Mouse (Mus musculus) embryonic fibroblast, embryonic 13.5 days (primary cell): ENCODE results near the gene Me3. TPM values are rescaled to one million over a fixed set of nuclear protein-coding genes. Genes with fewer than 3 reads are reported as not detected.

Source experiments
- H3K27ac ChIP-seq: 2 replicates; pipeline ENCODE4 v1.5.1; 2012; ENCODE audit warnings: low read length, control low read depth, inconsistent platforms; ENCODE audit not compliant: insufficient read depth
- H3K4me1 ChIP-seq: 2 replicates; pipeline ENCODE4 v1.6.1; 2011; ENCODE audit warnings: low read length; ENCODE audit not compliant: control insufficient read depth, insufficient read depth
- H3K4me3 ChIP-seq: 2 replicates; pipeline ENCODE4 v1.5.1; 2011; ENCODE audit warnings: mild to moderate bottlenecking, control low read depth, low read length; ENCODE audit not compliant: insufficient read depth
- CTCF ChIP-seq: IDR thresholded peaks from 2 replicates; pipeline ENCODE4 v1.5.1; 2011; ENCODE audit warnings: mild to moderate bottlenecking, control low read depth, low read length, moderate library complexity, borderline replicate concordance; ENCODE audit not compliant: insufficient read depth
- POLR2A ChIP-seq: IDR thresholded peaks from 2 replicates; pipeline ENCODE4 v1.6.1; 2011; ENCODE audit warnings: low read depth, mild to moderate bottlenecking, control low read depth, low read length, moderate library complexity
- polyA plus RNA-seq: library from polyadenylated mRNA; stranded (reverse); fragments of >200 nt; gene quantifications from 2 replicates; pipeline ENCODE4 v1.2.4, GENCODE M21; 2011; ENCODE audit warnings: low read depth; ENCODE audit not compliant: missing spikeins, insufficient read length

Gene Me3
- polyA plus RNA-seq, 1 experiment = 4.7 TPM

- H3K4me1 ChIP-seq = peaks cover 8% of the 10 kb centered on the region
- TF ChIP-seq CTCF = no peak
- TF ChIP-seq POLR2A = no peak
- H3K27ac ChIP-seq = peak overlapping the region; percentile 60; the same call in 1 of the 2 replicates
- H3K4me3 ChIP-seq = no peak overlapping the region
These were observed 47.5 kb downstream of the Me3 start for GRCm38 (mm10) chr7:89679621-89680140.

DNA sequence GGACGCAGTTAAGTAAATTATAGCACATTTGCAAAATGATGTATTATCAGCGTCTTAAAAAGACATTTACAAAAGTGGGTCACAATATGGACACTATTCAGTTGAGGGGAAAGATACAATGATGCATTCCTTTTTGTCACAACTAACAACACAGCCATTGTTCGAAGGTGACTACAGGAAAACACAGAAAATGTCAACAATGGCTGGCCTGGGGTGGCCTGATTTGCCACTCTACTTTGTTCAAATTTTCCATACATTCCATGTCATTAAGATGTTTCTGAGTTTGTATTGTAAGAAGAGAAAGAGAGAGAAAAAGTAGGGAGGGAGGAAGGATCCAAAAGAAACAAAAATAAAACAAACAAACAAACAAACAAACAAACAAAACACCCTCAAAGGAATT, 48.7 kb downstream of the Me3 start:
- Histone ChIP-seq H3K27ac (no peak overlapping the region), H3K4me3 (no peak overlapping the region), H3K4me1 (peaks cover 8% of the 10 kb centered on the region)
- TF ChIP-seq CTCF (no peak), POLR2A (no peak)

GRCm38 (mm10) chr7:89681666-89682470, 49.7 kb downstream of the Me3 start:
- Histone ChIP-seq H3K4me1 (peaks cover 5% of the 10 kb centered on the region), H3K4me3 (no peak overlapping the region), H3K27ac (no peak overlapping the region)
- TF ChIP-seq POLR2A (no peak), CTCF (no peak)

DNA sequence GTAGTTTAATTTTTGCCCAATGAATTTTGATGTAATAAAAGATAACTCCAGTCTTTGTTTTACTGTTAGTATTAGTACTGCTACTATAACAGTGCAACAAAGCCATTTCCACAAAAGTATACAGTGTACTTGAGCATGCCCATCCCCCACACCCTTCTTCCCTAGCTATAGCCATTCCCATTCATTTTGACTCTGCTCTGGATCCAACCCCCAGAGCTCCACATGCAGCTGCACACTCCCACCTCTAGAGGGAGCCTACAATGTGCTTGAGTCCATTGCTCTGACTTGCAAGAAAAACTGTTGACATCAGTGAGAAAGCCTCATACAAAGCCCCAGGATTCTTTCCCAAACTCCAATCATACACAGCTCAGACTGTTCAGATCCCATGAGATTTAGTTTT, 66.0 kb downstream of the Me3 start:
- Histone ChIP-seq H3K27ac (no peak overlapping the region), H3K4me1 (0 out of 2 replicates have a peak, but pooled peaks cover 3% of the 10 kb centered on the region), H3K4me3 (no peak overlapping the region)
- TF ChIP-seq POLR2A (no peak), CTCF (0 out of 2 replicates have a peak, but pooled peaks have one; percentile 31)

DNA sequence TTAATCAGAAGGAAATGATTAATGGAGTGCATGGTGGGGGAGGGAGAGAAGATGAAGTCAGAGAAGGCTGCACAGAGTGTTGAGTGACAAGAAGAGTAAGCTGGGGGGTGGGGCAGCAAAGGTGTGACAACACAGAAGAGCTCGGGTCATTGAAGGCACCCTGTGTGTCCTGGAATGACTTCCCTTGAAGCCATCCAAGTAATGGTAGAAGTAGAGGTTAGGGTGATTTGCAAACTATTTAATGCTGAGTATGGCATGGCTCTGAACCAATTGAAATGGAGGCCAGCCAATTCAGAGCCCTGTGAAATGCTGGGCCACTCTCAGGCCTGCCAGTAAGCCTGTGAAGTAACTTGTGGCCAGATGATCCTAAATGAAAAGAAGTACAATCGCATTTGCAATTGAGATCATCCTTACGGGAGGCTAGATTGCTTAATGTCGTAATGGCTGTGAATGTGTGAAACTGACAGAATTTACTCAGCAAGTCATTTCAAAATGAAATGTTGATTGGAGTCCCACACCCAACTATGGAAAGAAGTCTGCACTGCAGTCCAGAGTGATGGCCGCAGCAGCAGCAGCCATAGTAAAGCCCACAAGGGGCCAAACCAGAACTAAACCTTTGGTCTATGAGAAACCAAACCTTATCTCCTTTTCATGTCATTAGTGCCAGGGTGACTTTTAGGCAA, 67.6 kb downstream of the Me3 start:
- H3K27ac ChIP-seq = peak overlapping the region; percentile 19; the same call in 1 of the 2 replicates
- 0 out of 2 replicates have a peak, but pooled peaks cover 3% of the 10 kb centered on the region for H3K4me1 ChIP-seq
- TF ChIP-seq POLR2A (no peak), CTCF (no peak)
- H3K4me3 ChIP-seq = no peak overlapping the region

- TF ChIP-seq CTCF = no peak
- TF ChIP-seq POLR2A = no peak
- no peak overlapping the region for H3K27ac ChIP-seq
- no peak overlapping the region for H3K4me3 ChIP-seq
- H3K4me1 ChIP-seq = 0 out of 2 replicates have a peak, but pooled peaks cover 3% of the 10 kb centered on the region
These were observed 68.3 kb downstream of the Me3 start for GRCm38 (mm10) chr7:89700511-89700910.

DNA sequence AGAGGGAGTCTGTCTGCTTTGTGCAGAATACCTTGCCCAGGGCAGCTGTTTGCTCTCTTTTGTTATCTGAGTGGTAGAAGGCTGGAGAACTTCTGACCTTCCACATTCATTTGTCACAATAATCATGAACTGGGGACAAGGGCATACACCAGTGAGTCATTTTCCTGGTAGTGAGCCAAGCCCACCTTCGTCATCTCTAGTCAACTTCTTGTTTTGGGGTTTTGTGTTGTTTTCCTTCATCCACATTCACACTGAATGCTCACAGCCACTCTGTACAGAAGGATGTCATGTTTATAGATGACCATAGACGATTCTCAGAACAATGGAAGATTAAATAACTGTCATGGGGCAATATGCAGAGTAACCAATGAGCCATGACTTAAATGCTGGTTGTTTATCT, 78.6 kb downstream of the Me3 start:
- no peak overlapping the region for H3K27ac ChIP-seq
- no peak overlapping the region for H3K4me3 ChIP-seq
- H3K4me1 ChIP-seq = no peaks in the 10 kb centered on the region
- TF ChIP-seq POLR2A (no peak), CTCF (no peak)

DNA sequence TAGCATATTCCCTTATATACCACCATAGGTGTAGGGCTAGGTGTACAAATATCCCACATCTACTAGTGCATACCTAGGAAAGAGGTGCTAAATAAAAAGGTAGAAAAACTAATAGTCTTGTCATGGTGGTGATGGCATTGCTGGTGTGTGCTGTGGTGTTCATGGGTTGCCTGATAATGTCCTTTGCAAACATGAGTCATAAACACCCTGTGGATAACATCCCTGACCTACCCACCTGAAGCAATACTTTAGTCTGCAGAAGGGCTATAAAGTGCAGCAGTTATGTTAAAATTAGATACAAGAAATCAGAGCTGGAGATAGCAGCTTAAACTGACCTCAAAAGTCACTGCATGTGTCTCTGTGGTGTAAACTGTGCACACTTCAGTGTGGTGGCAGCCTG, 80.9 kb downstream of the Me3 start:
- H3K4me3 ChIP-seq = no peak overlapping the region
- peaks cover 4% of the 10 kb centered on the region; the same call in 1 of the 2 replicates for H3K4me1 ChIP-seq
- H3K27ac ChIP-seq = no peak overlapping the region
- TF ChIP-seq POLR2A (no peak), CTCF (no peak)

DNA sequence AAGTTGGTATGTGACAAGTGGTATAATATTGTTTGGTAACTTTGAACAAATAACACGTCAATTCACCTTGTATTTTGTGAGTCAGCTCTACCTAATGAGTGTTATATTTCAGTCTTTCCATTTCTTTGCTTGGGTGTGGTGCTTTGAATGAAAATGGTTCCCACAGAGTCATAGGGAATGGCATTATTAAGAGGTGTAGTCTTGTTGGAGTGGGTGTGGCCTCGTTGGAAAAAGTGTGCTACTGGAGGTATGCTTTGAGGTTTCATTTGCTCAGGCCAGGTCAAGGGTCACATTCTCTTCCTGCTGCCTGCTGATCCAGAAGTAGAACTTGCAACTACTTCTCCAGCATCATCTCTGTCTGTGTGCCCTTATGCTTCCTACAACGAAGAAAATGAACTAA, 84.0 kb downstream of the Me3 start:
- H3K4me1 ChIP-seq = peaks cover 8% of the 10 kb centered on the region
- no peak for TF ChIP-seq CTCF
- TF ChIP-seq POLR2A = no peak
- no peak overlapping the region for H3K4me3 ChIP-seq
- no peak overlapping the region for H3K27ac ChIP-seq
